Mouse (Mus musculus): ENCODE data around the gene Cma2.
A peak's percentile ranks its signal among the peaks of the same experiment; 100 is the strongest.
"Not testable (repeated sequence)": the region's sequence is repeated elsewhere in the genome, so short reads cannot be mapped to it uniquely, and the experiment has no call there.

Cma2 gene

DNA sequence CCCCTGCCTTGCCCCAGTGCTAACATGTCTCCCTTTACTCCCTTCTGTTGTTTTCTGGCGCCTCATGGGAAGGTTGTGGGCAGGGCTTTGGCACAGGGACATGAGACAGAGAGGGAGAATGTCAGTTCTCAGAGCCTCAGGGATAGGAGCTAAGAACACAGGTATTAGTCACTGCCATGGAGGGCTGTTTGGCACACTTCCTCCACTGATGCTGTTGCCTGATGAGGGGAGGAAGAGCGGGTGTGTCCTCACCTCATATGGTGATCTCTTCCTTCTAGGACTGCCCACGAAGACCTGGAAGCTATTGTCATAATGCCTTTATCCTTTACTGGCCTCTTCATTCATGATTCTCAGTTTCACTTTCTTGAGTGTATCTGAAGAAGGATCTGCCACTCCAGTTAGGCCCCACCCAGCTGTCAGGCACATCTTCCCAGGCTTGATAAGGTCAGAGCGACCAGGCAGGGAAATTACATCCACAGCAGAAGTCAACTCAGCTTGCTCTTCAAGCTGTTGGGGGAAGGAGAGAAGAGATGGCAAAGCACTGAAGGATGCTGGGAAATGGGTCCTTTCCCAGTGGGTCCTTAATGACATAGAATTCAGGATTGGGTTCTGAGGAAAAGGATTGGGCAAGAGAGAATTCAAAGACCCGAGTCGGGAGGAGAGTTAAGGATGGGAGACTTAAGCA is at the start of gene Cma2:
Gene Cma2, plus strand, starts transcription at position 635 of the 685 bp plus-strand sequence.
- no peak for DNase-seq (ENCODE audit: low spot score)

DNA sequence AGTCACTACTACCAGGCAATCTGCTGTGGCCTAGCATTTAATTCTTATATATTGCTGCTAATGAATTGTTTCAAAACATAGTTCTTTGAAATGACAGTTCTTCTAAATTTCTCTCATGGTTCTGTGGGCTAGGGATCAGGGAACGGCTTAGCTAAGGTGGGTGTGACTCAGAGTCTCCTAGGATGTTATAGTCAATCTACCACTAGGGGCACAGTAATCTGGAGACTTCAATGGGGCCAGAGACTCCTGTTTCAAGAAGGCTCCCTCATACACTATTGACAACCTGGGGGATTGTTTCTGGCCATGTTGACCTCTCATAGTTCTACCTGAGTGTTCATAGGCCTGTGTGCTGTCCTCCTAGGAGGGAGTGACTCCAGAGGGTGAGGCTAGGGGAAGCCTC is 45.3 kb upstream of the Cma2 start:
- peak; percentile 29 for DNase-seq (ENCODE audit: low spot score)

DNA sequence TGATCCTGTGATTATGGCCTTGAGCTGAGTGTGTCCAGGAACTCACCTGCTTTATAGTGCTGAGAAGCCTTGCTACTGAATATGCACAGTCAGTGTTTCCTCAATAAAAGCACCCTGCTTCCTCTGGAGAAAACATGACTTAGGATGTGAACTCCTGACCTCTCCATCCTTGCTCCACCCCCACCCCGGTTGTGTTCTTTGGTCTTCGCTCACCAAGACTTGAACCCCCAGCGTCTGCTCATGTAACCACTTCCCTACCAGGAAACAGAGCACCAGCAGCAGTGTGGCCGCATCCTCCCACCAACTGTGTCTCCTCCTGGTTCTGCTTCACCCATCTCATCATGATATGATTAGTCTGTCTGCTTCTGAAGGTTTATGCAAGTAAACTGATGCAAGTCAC is 37.4 kb upstream of the Cma2 start:
- DNase-seq (ENCODE audit: low spot score): no peak

DNA sequence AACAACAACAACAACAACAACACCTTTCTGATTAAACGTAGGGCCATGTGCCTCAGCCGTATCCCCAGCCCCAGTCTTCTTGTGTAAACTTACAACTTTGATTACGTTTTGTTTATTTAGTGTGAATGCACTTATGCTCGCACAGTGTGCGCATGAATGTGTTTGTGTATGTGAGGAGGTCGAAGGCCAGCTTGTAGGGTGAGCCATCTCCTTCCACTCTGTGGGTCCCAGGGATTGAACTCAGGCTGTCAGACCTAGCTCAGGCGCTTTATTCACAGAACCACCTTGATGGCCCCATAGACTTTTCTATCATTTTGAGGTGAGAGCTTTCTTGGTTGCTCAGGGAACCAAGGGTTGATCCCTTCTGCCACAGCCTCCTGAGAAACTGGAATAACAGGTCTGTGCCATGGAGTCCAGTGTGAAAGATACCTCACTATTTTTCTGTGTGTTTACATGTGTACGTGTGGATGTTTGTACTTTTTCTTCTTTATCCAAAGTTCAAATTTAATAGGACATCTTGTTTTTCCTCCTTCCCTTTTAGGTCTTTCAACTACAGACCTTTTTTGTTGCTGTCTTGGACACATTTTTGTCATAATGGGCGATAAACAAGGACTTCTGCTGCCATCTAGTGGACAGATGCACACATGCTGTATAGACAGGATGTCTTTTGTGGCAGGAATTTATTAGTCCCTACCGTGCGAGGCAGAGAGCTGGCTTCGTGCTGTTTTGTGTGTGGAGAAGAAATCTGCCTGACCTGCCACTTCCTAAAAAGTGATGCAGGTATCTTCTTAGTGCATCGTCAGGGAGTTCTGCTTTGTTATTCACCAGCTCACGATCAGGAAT is 32.3 kb upstream of the Cma2 start:
- DNase-seq (ENCODE audit: low spot score): peak; percentile 97

DNA sequence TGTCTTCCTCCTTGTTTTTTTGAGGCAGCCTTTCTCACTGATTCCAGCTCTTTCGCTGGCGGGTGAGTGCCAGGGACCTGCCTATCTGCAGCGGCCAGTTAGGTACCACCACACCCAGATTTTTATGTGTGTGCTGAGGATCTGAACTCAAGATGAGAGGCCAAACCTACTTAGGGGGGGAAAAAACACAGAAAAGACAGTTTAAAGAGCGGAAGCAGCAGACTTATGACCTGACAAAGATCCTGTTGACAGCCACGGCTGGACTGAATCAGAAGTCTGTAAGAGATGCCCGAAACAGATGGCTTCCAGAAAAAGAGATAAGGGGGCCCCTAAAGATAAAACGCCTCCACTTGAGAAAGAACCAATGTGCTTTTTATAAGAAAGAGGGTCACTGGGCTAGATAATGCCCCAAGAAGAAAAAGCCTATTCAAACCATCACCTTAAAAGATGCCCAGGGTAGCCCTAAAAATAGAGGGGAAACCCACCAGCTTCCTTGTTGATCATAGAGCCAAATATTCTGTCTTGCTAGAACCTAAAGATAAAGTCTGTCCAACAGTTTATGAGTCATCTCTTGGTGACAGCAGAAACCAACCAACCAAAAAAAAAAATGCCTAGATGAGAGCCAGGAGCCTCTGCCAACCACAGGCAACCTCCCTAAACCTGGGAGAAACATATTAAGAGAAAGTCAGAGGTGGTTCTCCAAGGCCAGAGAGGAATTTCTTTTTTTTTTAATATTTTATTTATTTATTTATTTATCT is 28.1 kb upstream of the Cma2 start:
- peak; percentile 43 for DNase-seq (ENCODE audit: low spot score)

DNA sequence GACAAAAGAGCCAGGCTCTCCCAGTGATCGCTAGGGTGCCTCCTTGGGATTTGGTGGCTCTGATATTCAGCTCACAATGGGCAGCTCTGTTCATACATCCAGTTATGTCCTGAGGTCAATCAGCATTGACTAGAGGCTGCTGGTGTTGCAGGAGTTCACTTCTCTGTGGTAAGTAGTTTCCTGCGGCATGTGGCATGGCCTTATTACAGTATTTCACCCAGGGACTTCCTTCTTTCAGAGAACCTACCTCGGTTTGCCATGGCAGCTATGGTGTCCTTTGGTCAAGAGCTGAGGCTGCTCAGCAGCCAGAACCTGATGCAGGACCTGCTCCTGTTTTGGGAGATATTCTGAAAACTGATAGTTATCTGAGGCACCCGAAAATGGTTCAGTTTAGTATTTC is 23.9 kb upstream of the Cma2 start:
- no peak for DNase-seq (ENCODE audit: low spot score)

DNA sequence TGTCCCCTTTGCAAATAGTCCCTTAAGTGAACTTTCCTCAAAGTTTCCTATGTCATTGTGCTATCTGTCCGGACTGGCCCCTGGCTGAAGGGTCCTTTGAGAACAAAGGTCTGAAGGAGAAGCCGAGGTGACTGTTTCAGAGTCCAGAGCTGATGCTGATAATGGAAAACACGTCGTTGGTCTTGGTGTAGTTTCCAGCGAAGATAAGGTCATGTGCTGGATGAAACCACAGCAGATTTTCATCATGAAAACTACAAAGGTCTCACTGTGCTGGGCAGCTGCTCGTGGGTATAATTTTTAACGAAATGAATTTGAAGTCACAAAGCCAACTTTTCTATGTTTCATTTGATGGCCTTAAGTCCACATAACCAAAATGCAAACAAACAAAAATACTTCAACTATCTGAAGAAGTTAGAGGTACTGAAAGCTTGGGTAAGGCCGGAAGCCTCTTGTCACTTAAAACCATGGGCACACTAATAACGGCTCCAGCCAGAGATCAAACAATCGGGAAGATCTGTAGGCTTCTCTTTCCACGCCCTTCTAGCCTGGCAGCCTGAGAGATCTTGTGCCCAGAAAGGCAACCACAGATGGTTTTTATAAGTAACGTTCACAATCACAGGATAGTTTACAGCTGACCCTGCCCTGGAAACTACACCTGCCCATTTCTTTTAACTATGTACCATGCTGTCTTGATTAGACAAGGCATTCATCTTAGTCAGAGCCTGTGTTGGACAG is 21.4 kb upstream of the Cma2 start:
- DNase-seq (ENCODE audit: low spot score): peak; percentile 34

DNA sequence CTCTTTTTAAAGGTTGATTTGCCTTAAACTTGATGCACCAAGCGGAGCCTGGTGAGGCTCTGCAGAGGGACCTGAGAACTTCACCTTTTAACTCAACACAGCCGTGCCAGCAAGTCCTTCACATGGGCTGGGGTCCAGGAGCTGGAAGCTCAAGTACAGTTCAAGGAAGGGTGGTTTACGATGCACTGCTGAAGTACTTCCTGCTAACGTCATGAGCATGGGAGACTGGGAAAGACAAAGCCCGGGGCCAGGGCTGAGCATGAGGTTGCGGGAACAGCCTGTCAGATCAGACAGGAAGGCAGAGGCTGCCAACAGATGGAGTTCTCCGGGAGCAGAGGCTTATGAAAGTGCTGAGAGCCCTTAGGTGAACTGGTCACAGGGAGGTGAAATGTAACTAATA is 17.2 kb upstream of the Cma2 start:
- peak; percentile 21 for DNase-seq (ENCODE audit: low spot score)

DNA sequence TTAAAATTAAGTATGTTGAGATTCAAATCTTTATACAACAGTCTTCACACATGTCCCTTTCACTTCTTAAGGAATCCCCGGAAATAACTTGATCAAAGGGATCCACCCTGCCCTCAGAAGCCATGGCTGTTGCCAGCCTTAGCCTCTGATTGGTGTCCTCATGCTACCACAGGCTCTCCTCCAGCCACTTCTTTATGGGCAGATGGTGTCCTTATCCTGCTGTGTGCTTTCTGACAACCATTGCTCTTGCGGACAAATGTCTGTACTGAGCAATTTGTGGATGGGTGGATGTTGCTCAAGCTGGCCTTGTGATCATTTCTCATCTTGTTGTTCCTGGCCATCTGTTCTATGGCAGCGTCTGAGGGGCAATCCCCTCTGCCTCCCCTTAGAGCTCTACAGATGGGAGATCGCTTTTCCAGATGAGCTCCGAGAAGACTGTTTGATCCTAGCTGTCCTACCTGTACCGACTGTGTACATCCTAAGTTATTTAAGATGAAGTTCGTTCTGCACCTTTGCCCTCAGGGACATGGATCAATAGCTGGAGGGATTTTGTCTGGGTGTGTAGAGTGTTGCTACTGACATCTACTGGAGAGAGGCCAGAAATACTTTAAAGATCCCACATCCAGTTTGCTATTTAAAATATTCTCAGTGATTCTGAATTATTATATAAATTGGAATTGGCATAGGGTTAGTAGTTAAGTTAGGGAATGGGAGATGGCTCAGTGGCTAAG is 10.5 kb upstream of the Cma2 start:
- peak; percentile 55 for DNase-seq (ENCODE audit: low spot score)

DNA sequence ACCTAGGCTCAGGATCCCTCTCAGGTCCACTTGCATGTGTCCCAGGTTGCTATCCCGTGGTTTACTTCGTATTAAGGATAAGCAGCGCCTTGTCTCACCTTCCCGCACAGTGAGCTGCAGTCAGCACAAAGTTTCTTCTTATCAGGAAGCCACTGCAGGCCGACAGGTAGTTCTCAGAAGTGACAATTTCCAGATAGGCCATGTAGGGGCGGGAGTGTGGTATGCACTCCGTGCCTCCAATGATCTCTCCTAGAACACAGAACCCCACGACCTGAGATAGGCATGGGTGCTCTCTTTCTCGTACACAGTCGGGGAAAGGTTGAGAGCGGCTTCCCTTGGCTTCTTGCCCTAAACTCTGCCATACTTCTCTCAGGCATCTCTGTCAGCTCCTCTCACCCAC is 7.2 kb upstream of the Cma2 start:
- no peak for DNase-seq (ENCODE audit: low spot score)

DNA sequence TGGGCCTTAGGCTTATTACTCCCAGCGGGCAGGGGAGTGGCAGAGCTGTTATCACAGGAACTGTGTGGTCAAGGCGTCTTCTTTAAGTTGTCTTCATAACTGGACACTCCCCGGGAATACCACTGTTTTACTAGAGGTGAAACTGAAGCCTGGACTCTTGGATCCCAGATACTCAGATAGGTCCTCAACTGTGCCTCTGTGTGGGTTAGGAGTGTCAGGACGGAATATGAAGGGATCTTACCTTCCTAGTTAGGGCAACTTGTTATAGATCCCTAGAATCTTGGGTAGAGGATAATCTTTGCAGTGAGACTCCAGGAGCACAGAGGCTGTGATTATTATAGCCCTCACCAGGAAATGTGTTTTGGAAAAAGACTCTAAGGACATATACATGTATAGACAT is 6.2 kb upstream of the Cma2 start, which contains the start of gene Cma1:
Gene Cma1, minus strand, starts transcription at position 101 of the 400 bp plus-strand sequence.
- DNase-seq (ENCODE audit: low spot score): no peak

DNA sequence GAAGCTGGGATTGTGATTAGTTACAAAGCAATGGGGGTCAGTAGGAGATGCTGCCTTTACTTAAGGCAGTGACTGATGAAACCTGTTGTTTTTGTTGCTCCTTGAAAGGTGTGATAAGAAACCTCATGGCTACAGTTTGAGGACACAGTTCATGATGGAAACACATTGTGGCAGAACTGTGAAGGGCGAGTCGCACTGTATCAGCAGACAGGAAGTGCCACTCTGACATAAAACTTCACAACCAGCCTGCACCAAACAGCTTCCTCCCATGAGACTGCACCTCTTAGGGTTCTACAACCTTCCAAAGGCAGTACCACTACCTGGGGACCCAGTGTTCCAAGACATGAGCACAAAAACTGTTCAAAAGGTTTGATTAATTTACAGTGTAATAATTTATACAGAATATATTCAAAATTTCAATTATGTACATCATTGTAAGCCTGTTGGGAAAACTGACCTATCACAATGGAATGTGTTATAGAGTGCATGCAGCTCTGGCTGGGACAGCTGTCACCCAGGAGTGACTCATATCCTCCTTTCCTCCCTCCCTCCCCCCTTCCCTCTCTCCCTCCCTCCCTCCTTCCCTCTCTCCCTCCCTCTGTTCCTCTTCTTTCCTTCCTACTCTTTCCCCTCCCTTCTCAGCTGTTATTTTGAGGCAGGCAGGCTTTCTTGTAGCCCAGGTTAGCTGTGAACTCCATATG is 4.4 kb upstream of the Cma2 start:
- no peak for DNase-seq (ENCODE audit: low spot score)

DNA sequence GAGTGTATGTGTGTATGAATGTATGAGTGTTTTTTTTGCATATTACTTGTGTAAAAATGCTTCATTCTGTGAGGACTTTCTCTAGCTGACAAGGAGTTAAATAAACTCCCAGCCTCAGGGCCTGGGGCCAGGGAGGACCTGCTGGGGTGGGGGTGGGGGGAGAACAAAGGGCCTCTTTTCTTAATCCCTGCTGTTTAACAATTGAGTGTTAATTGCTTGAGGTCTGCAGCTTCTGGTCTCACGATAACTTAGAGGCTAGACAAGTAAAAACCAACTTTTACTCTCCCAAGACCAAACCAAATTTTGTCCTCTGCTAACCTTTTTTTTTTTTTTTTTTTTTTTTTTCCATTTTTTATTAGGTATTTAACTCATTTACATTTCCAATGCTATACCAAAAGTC is 12.5 kb downstream of the Cma2 start:
- peak; percentile 42 for DNase-seq (ENCODE audit: low spot score)

DNA sequence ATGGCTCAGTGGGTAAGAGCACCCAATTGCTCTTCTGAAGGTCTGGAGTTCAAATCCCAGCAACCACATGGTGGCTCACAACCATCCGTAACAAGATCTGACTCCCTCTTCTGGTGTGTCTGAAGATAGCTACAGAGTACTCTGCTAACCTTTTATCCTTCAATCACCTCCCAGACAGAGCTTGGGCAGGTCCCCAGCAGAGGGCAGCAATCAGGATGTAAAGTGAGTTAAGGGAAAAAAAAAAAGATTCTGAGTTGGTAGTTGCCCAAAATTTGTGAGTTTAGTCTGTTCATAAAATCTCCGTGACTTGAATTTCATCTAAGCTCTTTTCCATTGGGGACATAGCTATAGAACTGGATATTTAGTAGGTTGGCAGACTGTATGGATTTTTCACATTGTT is 13.1 kb downstream of the Cma2 start:
- DNase-seq (ENCODE audit: low spot score): peak; percentile 36

DNA sequence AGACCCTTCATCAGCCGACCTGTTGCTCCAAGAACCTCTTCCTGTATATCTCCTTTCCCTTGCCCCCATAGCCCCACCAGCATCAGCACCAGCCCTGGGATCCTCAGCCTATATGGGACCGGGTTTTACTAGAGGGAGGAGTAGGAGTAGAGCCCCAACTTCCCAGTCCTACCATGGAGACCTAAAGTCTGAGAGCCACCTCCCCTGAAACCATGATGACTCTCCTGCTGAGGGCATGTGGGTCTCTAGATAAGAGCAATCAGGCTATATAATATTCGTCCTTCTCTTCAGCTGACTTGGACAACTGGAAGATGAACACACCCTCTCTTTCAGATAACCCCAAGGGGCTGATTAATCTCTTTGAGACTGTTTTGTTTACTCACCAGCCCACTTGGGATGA is 36.7 kb downstream of the Cma2 start:
- DNase-seq (ENCODE audit: low spot score): not testable (repeated sequence)

DNA sequence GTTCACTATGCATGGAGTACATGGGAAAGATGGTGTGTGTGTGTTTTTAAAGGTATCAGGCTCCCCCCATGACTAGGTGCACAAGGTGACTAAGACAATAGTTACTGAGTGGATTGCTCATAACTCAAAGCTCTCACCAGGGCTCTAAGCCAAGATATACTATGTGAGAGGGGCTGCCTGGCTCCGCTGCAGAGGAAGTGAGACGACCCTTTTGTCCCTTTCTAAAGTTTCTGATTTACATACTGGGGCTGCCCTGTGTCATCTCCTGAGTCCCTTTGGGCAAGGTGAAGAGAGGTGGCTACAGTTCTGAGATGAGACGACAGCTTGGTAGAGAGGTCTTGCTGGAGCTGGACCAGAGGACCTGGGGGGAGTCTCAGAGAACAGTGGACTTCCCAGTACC is 62.4 kb downstream of the Cma2 start:
- no peak for DNase-seq (ENCODE audit: low spot score)

DNA sequence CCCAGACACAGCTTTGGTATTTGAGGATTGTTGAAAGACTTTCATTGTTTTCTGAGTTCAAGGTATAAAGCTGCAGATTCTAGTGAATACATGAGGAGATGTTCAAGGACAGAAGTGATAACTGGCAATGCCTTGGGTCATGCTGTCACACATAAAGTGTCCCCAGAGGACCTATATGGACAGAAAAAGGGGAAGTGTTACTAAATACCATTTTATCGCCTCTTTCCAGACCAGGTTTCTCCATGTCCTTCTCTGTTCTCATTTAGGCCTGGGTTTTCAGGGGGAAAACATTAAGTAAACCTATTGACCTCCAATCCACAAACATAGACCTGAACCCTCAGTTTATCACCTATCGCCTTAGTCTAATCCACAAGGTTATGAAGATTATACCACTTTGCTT is 63.1 kb downstream of the Cma2 start:
- DNase-seq (ENCODE audit: low spot score): no peak

DNA sequence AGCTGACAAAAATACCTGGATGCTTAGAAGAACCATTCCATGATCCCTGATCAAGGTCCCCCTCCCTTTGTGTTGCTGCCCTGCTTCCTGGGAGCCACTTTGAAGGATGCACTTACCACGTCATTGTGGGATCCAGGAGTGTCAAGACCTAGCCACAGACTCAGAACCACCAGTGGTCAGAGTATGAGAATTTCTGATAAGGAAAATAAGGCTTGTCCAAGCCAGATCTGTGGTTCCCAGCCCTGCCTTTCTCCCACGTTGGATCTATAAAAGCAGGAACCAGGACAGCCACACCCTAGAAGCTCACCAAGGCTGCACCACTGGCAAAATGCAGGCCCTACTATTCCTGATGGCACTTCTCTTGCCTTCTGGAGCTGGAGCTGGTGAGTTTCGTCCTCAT is 66.9 kb downstream of the Cma2 start, which contains the start of gene Mcpt1:
Gene Mcpt1, plus strand, starts transcription at position 301 of the 400 bp plus-strand sequence.
- DNase-seq (ENCODE audit: low spot score): not testable (repeated sequence)

DNA sequence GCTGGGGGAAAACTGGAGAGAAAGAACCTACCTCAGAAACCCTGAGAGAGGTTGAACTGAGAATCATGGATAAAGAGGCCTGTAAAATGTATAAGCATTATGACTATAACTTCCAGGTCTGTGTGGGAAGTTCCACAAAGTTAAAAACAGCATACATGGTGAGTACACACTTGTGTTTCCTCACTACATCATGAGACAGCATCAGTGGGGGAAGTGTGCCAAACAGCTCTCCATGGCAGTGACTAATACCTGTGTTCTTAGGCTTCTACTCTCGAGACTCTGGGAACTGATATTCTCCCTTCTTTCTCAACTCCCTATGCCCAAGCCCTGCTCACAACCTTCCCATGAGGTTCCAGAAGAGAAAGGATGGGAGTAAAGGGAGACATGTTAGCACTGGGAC is 68.7 kb downstream of the Cma2 start:
- DNase-seq (ENCODE audit: low spot score): no peak

DNA sequence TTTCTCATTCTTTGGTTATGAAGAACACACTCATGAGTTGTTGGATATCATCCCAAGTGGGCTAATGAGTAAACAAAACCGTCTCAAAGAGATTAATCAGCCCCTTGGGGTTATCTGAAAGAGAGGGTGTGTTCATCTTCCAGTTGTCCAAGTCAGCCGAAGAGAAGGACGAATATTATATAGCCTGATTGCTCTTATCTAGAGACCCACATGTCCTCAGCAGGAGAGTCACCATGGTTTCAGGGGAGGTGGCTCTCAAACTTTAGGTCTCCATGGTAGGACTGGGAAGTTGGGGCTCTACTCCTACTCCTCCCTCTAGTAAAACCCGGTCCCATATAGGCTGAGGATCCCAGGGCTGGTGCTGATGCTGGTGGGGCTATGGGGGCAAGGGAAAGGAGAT is 70.5 kb downstream of the Cma2 start:
- DNase-seq (ENCODE audit: low spot score): not testable (repeated sequence)

Data from embryo, embryonic 10.5 days (tissue).